Mouse (Mus musculus) liver, embryonic 16.5 days (tissue): ENCODE results near the gene Net1. TPM values are rescaled to one million over a fixed set of nuclear protein-coding genes. Genes with fewer than 3 reads are reported as not detected.
"Not testable (repeated sequence)": the region's sequence is repeated elsewhere in the genome, so short reads cannot be mapped to it uniquely, and the experiment has no call there.

Experiments
- ATAC-seq: fragments of 200-750 bp; cut with Nextera tagmentation; 2 replicates; pipeline ENCODE4 v1.8.0; 2017; ENCODE audit warnings: low read depth, mild to moderate bottlenecking, moderate number of reproducible peaks, moderate library complexity
- H3K27ac ChIP-seq: fragments of 300-500 bp; sonication (generic); 2 replicates; pipeline ENCODE4 v1.5.1; 2014; ENCODE audit warnings: mild to moderate bottlenecking, low read length
- H3K27me3 ChIP-seq: fragments of 300-500 bp; sonication (generic); 2 replicates; pipeline ENCODE4 v1.6.1; 2014; ENCODE audit warnings: low read depth, low read length, mixed read lengths; ENCODE audit not compliant: control insufficient read depth, insufficient read depth
- H3K36me3 ChIP-seq: fragments of 300-500 bp; sonication (generic); 2 replicates; pipeline ENCODE4 v1.6.1; 2014; ENCODE audit warnings: mild to moderate bottlenecking; ENCODE audit not compliant: control insufficient read depth, insufficient read depth
- H3K4me1 ChIP-seq: fragments of 300-500 bp; sonication (generic); 2 replicates; pipeline ENCODE4 v1.6.1; 2014; ENCODE audit warnings: low read depth, low read length, mixed read lengths; ENCODE audit not compliant: control insufficient read depth
- H3K4me2 ChIP-seq: fragments of 300-500 bp; sonication (generic); 2 replicates; pipeline ENCODE4 v1.6.1; 2014; ENCODE audit warnings: low read depth, low read length, mixed read lengths
- H3K4me3 ChIP-seq: fragments of 300-500 bp; sonication (generic); 2 replicates; pipeline ENCODE4 v1.5.1; 2014; ENCODE audit warnings: low read depth, mild to moderate bottlenecking, low read length
- H3K9ac ChIP-seq: fragments of 300-500 bp; sonication (generic); 2 replicates; pipeline ENCODE4 v1.6.1; 2014; ENCODE audit warnings: low read depth, low read length
- H3K9me3 ChIP-seq: fragments of 300-500 bp; sonication (generic); replicated peaks from 2 replicates; pipeline ENCODE4 v1.6.1; 2016; ENCODE audit warnings: low read length; ENCODE audit not compliant: control insufficient read depth
- WGBS: fragments of 180-500 bp; shearing (Covaris S2); extraction: QIAGEN DNeasy Blood & Tissue Kit; methylation state at CpG from one replicate; pipeline ENCODE4 v1.1.7; 2014; ENCODE audit not compliant: insufficient replicate concordance; 5-methylcytosine and 5-hydroxymethylcytosine counted together
- polyA plus RNA-seq: library from polyadenylated mRNA; unstranded; fragments of >200 nt; fragmentation: Nextera tagmentation; extraction: Ambion mirVana; gene quantifications from 2 replicates; pipeline ENCODE4 v1.2.1, GENCODE M21; 2015

The Net1 gene
- polyA plus RNA-seq, 1 experiment from 2014 or later, result 59.3 TPM

DNA sequence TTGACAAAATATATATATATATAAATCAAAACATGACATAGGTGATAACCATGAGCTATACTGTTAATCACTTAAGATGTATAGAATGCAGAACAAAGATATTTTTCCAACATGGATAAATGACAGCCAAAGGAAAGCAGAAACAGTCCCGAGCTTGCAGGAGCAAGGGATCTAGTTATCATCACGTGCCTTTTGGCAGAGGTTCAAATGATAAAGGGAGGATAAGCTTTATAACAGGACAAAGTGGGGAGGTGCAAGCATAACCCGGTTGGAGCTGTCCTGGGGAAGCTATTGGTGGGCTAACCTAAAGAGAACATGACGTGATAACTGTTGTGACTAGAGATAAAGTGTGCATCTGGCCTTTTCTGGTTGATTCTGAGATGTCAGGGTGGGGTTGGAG is 4.5 kb downstream of the Net1 start:
- H3K4me3 ChIP-seq, result no peak overlapping the region
- H3K9me3 ChIP-seq, result no peaks in the 10 kb centered on the region
- ATAC-seq, result no peak
- no peak overlapping the region for H3K9ac ChIP-seq
- peaks cover 6% of the 10 kb centered on the region for H3K36me3 ChIP-seq
- no peak overlapping the region for H3K27ac ChIP-seq
- no peak overlapping the region for H3K4me2 ChIP-seq
- 29% methylated on average over 4 of the region's 4 CpGs for WGBS
- peaks cover 8% of the 10 kb centered on the region for H3K4me1 ChIP-seq
- H3K27me3 ChIP-seq, result no peaks in the 10 kb centered on the region

DNA sequence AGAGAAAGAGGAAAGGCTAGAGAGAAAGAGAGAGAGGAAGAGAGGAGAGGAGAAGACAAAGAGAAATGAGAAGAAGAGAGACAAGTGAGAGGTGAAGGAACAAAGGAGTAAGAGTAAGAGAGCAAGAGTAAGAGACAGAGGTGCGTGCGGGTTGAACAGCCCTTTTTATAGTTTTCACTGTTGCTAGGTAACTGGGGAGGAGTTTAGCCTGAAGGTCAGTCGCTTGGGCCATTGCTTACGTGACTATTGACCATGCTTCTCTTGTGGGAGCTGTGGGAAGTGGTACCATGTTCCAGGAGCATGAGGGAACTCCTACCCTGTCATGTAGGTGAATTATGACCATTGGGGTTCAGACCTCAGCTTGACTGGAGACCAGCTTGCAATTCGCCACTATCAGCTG is 7.7 kb downstream of the Net1 start:
- Histone ChIP-seq H3K27ac (no peak overlapping the region), H3K4me3 (no peak overlapping the region), H3K9me3 (no peaks in the 10 kb centered on the region), H3K27me3 (no peaks in the 10 kb centered on the region), H3K4me2 (no peak overlapping the region), H3K9ac (no peak overlapping the region), H3K4me1 (peaks cover 3% of the 10 kb centered on the region; the same call in 1 of the 2 replicates), H3K36me3 (peaks cover 6% of the 10 kb centered on the region)
- ATAC-seq, result no peak
- 86% methylated on average over 5 of the region's 5 CpGs for WGBS

DNA sequence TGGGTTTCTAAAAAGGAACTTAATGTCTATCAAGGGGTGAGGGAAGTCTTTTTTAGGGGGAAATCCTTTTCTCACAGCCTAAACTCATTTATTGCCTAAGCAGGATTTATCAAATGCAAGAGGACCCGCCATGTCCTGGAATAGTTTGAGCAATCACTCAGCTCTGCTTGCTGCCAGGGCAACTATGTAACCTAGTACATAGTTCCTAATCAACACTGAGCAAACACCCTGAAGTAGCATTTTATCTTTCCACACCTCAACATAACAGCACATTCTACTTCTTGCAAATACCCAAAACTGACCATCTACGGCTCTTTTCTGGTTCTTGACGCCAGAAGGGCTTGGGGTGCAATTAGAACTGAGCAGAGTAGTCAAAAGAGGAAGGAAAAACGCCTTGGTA is 9.8 kb downstream of the Net1 start:
- ATAC-seq, result no peak
- H3K9me3 ChIP-seq, result no peaks in the 10 kb centered on the region
- H3K9ac ChIP-seq, result no peak overlapping the region

DNA sequence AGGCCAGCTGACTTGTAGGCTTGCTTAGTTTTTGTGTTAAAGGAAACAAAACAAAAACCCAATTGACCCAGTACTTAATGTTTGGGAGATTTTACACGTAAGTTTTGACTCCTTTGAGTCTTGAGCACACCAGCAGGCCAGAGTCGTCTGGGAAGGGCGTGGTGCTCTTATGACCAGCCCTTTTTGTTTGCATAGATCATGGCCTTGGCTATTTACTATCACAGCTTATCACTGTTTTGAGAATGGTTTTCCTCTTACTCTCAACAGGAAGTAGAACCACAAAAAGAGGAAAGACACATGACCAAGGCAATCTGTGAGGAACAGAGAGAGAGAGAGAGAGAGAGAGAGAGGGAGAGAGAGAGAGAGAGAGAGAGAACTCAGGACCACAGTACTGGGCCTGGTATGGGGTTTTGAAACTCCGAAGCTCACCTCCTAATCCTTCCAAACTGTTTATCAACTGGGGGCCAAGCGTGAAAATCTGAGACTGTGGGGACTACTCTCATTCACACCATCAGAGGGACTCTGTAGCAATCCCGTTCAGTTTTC is 10.8 kb downstream of the Net1 start:
- no peak overlapping the region for H3K27ac ChIP-seq
- H3K27me3 ChIP-seq, result no peaks in the 10 kb centered on the region
- WGBS, result 60% methylated on average over 6 of the region's 6 CpGs
- no peak overlapping the region for H3K4me2 ChIP-seq
- H3K4me3 ChIP-seq, result no peak overlapping the region
- ATAC-seq, result no peak
- no peaks in the 10 kb centered on the region for H3K9me3 ChIP-seq
- H3K9ac ChIP-seq, result no peak overlapping the region
- peaks cover 4% of the 10 kb centered on the region; the same call in 1 of the 2 replicates for H3K36me3 ChIP-seq
- no peaks in the 10 kb centered on the region for H3K4me1 ChIP-seq

More for the DNA sequence above, 9.8 kb downstream of the Net1 start:
- Histone ChIP-seq H3K36me3 (peaks cover 6% of the 10 kb centered on the region), H3K4me1 (no peaks in the 10 kb centered on the region), H3K4me3 (no peak overlapping the region), H3K4me2 (no peak overlapping the region), H3K27ac (no peak overlapping the region), H3K27me3 (no peaks in the 10 kb centered on the region)
- 47% methylated on average over 4 of the region's 4 CpGs for WGBS

DNA sequence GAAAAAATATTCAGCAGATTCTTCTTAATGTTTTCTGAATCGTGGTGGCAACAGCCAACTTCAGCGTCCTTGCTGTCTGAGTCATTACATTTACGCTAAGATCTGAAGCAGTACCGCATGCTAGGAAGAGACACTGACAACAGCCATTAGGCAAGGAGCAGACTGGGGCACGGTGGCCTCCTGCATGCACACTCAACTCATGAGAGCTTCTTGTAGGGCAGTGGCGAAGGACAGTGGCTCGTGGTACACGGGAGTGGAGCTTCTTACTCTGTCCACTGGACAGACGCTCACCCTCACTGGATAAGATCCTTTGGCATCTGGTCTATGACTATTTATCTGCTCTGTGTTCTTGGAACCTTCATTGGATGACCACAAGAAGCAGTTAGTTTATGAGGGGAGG is 18.7 kb downstream of the Net1 start:
- Histone ChIP-seq H3K9me3 (no peaks in the 10 kb centered on the region), H3K4me2 (no peak overlapping the region), H3K9ac (no peak overlapping the region), H3K36me3 (0 out of 2 replicates have a peak, but pooled peaks cover 4% of the 10 kb centered on the region), H3K4me3 (no peak overlapping the region), H3K4me1 (peaks cover 12% of the 10 kb centered on the region), H3K27ac (no peak overlapping the region), H3K27me3 (no peaks in the 10 kb centered on the region)
- WGBS, result 85% methylated on average over 9 of the region's 9 CpGs
- no peak for ATAC-seq

DNA sequence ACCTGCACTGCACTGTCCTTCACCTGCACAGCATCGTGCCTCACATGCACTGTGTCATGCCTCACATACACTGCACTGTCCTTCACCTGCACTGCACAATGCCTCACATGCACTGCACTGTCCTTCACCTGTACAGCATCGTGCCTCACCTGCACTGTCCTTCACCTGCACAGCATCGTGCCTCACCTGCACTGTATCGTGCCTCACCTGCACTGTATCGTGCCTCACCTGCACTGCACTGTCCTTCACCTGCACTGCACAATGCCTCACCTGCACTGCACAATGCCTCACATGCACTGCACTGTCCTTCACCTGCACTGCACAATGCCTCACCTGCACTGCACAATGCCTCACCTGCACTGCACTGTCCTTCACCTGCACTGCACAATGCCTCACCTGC is 19.8 kb downstream of the Net1 start:
- not testable (repeated sequence) for H3K27me3 ChIP-seq, H3K9me3 ChIP-seq, H3K27ac ChIP-seq, H3K4me2 ChIP-seq, H3K36me3 ChIP-seq, H3K4me3 ChIP-seq, ATAC-seq, H3K9ac ChIP-seq
- WGBS, result 81% methylated on average over 5 of the region's 5 CpGs
- H3K4me1 ChIP-seq, result peaks cover 20% of the 10 kb centered on the region

DNA sequence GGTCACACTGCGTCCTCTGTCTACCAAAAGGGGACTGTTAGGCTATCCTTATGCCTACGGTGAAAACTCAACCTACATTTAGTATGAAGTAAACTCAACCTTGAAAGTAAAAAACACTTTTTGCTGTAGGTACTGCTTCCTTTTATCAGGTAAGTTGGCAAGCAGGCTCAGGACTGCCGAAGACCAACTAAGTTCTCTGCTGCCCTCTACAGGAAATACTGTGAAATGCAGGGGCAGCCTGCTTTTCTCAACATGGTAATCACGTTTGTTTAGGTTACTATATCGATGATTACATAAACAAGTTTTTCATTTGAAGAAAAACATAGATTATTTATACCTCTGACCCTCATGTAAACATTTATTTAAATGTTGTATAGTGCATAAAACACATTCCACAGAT is 21.1 kb downstream of the Net1 start:
- H3K27me3 ChIP-seq, result no peaks in the 10 kb centered on the region
- no peak for ATAC-seq

DNA sequence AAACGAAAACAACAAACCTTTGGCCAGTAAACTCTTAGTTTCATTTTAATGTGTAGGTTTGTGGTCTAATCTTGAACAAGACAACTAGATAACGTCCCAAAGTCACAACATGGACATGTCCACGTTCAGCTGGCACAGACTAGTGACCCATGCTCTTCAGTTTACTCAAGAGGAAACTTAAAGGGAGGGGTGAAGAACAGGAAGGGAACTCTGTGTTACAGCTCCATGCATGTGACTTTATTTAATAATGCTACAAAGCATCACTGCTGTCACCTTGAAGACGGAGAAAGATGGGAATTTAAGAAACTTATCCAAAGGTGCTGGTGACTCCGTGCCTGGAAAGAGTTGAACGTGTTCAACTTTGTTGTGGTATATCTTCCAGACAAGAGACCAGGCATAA is 22.0 kb downstream of the Net1 start:
- H3K36me3 ChIP-seq, result 0 out of 2 replicates have a peak, but pooled peaks cover 4% of the 10 kb centered on the region
- H3K4me2 ChIP-seq, result no peak overlapping the region
- H3K4me1 ChIP-seq, result peaks cover 20% of the 10 kb centered on the region
- H3K9me3 ChIP-seq, result no peaks in the 10 kb centered on the region
- no peak for ATAC-seq
- no peak overlapping the region for H3K4me3 ChIP-seq
- 69% methylated on average over 6 of the region's 6 CpGs for WGBS
- no peak overlapping the region for H3K9ac ChIP-seq
- no peak overlapping the region for H3K27ac ChIP-seq
- no peaks in the 10 kb centered on the region for H3K27me3 ChIP-seq

More for the DNA sequence above, 21.1 kb downstream of the Net1 start:
- Histone ChIP-seq H3K4me2 (no peak overlapping the region), H3K9ac (no peak overlapping the region), H3K4me3 (no peak overlapping the region), H3K27ac (no peak overlapping the region), H3K4me1 (peaks cover 20% of the 10 kb centered on the region), H3K9me3 (no peaks in the 10 kb centered on the region), H3K36me3 (0 out of 2 replicates have a peak, but pooled peaks cover 4% of the 10 kb centered on the region)
- WGBS, result 28% methylated on average over 5 of the region's 5 CpGs

DNA sequence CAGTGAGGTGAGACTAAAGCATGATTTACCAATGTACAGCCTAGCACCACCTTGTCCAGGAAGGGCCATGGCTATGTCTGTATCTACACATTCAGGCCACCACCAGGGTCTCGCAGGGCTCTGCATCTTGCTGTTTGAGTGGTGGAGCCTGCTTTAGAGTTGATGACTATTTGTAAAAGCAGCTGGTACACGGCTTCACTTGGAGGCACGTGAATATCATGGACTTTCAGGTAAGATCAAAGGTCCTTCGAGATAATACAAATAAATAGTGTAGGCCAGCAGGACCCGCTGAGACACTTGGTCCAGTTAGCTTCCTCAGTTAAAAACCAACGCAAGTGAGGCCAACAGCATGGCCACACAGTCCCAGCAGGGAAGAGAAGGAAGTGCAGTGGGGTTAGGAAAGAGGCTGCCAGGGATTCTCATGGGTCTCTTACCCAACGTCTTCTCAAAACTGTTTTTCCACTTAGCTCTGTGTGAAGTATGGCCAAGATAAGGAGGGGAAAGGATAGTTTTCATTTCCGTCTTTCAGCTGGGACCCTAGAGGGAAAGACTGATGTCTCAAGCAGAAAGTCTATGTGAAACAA is 22.5 kb downstream of the Net1 start:
- H3K27me3 ChIP-seq, result no peaks in the 10 kb centered on the region
- no peaks in the 10 kb centered on the region for H3K9me3 ChIP-seq
- no peak overlapping the region for H3K27ac ChIP-seq
- ATAC-seq, result no peak
- H3K4me3 ChIP-seq, result no peak overlapping the region
- WGBS, result 70% methylated on average over 8 of the region's 8 CpGs
- H3K4me2 ChIP-seq, result no peak overlapping the region
- H3K4me1 ChIP-seq, result peaks cover 20% of the 10 kb centered on the region
- no peak overlapping the region for H3K9ac ChIP-seq
- 0 out of 2 replicates have a peak, but pooled peaks cover 4% of the 10 kb centered on the region for H3K36me3 ChIP-seq
